Mouse (Mus musculus) spleen, postnatal 4 days (tissue): ENCODE results near the gene Tnn.

Source experiments
- DNase-seq, 2 experiments: peaks; one replicate each; pipeline ENCODE4 v3.0.0; 2022; ENCODE audit warnings: low spot score in 2 of 2

Gene Tnn

GRCm38 (mm10) chr1:160080800-160081436, 72.5 kb downstream of the Tnn start:
- peak; percentile 83 to 94 for DNase-seq

- DNase-seq = peak; percentile 36 to 67
Observed at GRCm38 (mm10) chr1:160078882-160079661, 74.3 kb downstream of the Tnn start.

- DNase-seq = no peak
Observed at GRCm38 (mm10) chr1:160064547-160065144, 88.7 kb downstream of the Tnn start.

GRCm38 (mm10) chr1:160061725-160062366, 91.5 kb downstream of the Tnn start:
- DNase-seq = peak; percentile 79 to 89

GRCm38 (mm10) chr1:160061321-160061720, 92.1 kb downstream of the Tnn start:
- peak in 1 of 2 experiments; percentile 35 for DNase-seq

- no peak for DNase-seq
Observed at GRCm38 (mm10) chr1:160060542-160060941, 92.8 kb downstream of the Tnn start.

- DNase-seq = no peak
Observed at GRCm38 (mm10) chr1:160059908-160060307, 93.5 kb downstream of the Tnn start.

- DNase-seq = no peak
Observed at GRCm38 (mm10) chr1:160057657-160058056, 95.7 kb downstream of the Tnn start.

- no peak for DNase-seq
Observed at GRCm38 (mm10) chr1:160054366-160055078, 98.9 kb downstream of the Tnn start.

- peak in 1 of 2 experiments; percentile 56 for DNase-seq
Observed at GRCm38 (mm10) chr1:160053510-160054305, 99.7 kb downstream of the Tnn start.

GRCm38 (mm10) chr1:160052556-160053315, 100.6 kb downstream of the Tnn start:
- no peak for DNase-seq

GRCm38 (mm10) chr1:160050898-160051297, 102.5 kb downstream of the Tnn start:
- no peak for DNase-seq

GRCm38 (mm10) chr1:160049131-160049880, 104.1 kb downstream of the Tnn start:
- DNase-seq = no peak

GRCm38 (mm10) chr1:160047481-160047931, 105.9 kb downstream of the Tnn start:
- DNase-seq = no peak

GRCm38 (mm10) chr1:160046786-160047185, 106.6 kb downstream of the Tnn start:
- no peak for DNase-seq

GRCm38 (mm10) chr1:160045971-160046370, 107.4 kb downstream of the Tnn start:
- no peak for DNase-seq

- no peak for DNase-seq
Observed at GRCm38 (mm10) chr1:160045056-160045715, 108.2 kb downstream of the Tnn start.

GRCm38 (mm10) chr1:160044237-160045021, 109.0 kb downstream of the Tnn start, which contains the start of gene 4930523C07Rik:
Gene 4930523C07Rik (plus strand): TSS chr1:160044382.
- DNase-seq = peak; percentile 81 to 91
